Mouse (Mus musculus) liver, embryonic 13.5 days (tissue): Measurements from ENCODE around the gene Gin1. TPM values are rescaled to one million over a fixed set of nuclear protein-coding genes. Genes with fewer than 3 reads are reported as not detected.

Source experiments
- ATAC-seq: fragments of 200-750 bp; cut with Nextera tagmentation; 2 replicates; pipeline ENCODE4 v1.8.0; 2017; ENCODE audit warnings: low read depth, mild to moderate bottlenecking, moderate number of reproducible peaks, moderate library complexity
- DNase-seq: peaks from one replicate; pipeline ENCODE4 v3.0.0; 2022
- H3K27ac ChIP-seq: fragments of 300-500 bp; sonication (generic); 2 replicates; pipeline ENCODE4 v1.5.1; 2015; ENCODE audit warnings: moderate library complexity, mild to moderate bottlenecking, inconsistent platforms
- H3K27me3 ChIP-seq: fragments of 300-500 bp; sonication (generic); 2 replicates; pipeline ENCODE4 v1.6.1; 2015; ENCODE audit warnings: mild to moderate bottlenecking, inconsistent platforms
- H3K36me3 ChIP-seq: fragments of 300-500 bp; sonication (generic); 2 replicates; pipeline ENCODE4 v1.6.1; 2015; ENCODE audit warnings: mild to moderate bottlenecking, inconsistent platforms
- H3K4me1 ChIP-seq: fragments of 300-500 bp; sonication (generic); replicated peaks from 2 replicates; pipeline ENCODE4 v1.6.1; 2015; ENCODE audit warnings: inconsistent platforms
- H3K4me2 ChIP-seq: fragments of 300-500 bp; sonication (generic); 2 replicates; pipeline ENCODE4 v1.6.1; 2015; ENCODE audit warnings: inconsistent platforms, mild to moderate bottlenecking, moderate library complexity
- H3K4me3 ChIP-seq: fragments of 300-500 bp; sonication (generic); replicated peaks from 2 replicates; pipeline ENCODE4 v1.5.1; 2015; ENCODE audit warnings: mild to moderate bottlenecking, inconsistent platforms
- H3K9ac ChIP-seq: fragments of 300-500 bp; sonication (generic); 2 replicates; pipeline ENCODE4 v1.6.1; 2015; ENCODE audit warnings: mild to moderate bottlenecking, inconsistent platforms
- H3K9me3 ChIP-seq: fragments of 300-500 bp; sonication (generic); replicated peaks from 2 replicates; pipeline ENCODE4 v1.6.1; 2016; ENCODE audit warnings: inconsistent platforms
- WGBS: fragments of 180-500 bp; shearing (Covaris S2); methylation state at CpG from one replicate; pipeline ENCODE4 v1.1.7; 2015; ENCODE audit not compliant: insufficient replicate concordance; 5-methylcytosine and 5-hydroxymethylcytosine counted together
- polyA plus RNA-seq: library from polyadenylated mRNA; unstranded; fragments of >200 nt; fragmentation: Nextera tagmentation; extraction: Ambion mirVana; gene quantifications from 2 replicates; pipeline ENCODE4 v1.2.1, GENCODE M21; 2015

Gene Gin1
- polyA plus RNA-seq, 1 experiment from 2014 or later: 13.6 TPM

- ATAC-seq: no peak
- H3K4me1 ChIP-seq: peaks cover 20% of the 10 kb centered on the region
- no peaks in the 10 kb centered on the region for H3K27me3 ChIP-seq
- no peaks in the 10 kb centered on the region for H3K9me3 ChIP-seq
- peaks cover 13% of the 10 kb centered on the region for H3K36me3 ChIP-seq
- no peak overlapping the region for H3K4me3 ChIP-seq
- WGBS: 77% methylated on average over 2 of the region's 2 CpGs
- no peak for DNase-seq
- H3K27ac ChIP-seq: no peak overlapping the region
- no peak overlapping the region for H3K4me2 ChIP-seq
- H3K9ac ChIP-seq: no peak overlapping the region
Measured at GRCm38 (mm10) chr1:97788490-97788889, 18.5 kb downstream of the Gin1 start.

- H3K4me3 ChIP-seq: no peak overlapping the region
- H3K4me1 ChIP-seq: 0 out of 2 replicates have a peak, but pooled peaks cover 2% of the 10 kb centered on the region
- no peaks in the 10 kb centered on the region for H3K9me3 ChIP-seq
- 73% methylated on average over 3 of the region's 3 CpGs for WGBS
- H3K27ac ChIP-seq: no peak overlapping the region
- H3K9ac ChIP-seq: no peak overlapping the region
- no peak overlapping the region for H3K4me2 ChIP-seq
- ATAC-seq (no peak), DNase-seq (no peak)
- H3K36me3 ChIP-seq: 0 out of 2 replicates have a peak, but pooled peaks cover 3% of the 10 kb centered on the region
- H3K27me3 ChIP-seq: no peaks in the 10 kb centered on the region
Measured at GRCm38 (mm10) chr1:97794110-97794509, 24.1 kb downstream of the Gin1 start.

GRCm38 (mm10) chr1:97795936-97796335 lies 26.0 kb downstream of the Gin1 start:
- no peak for ATAC-seq
- WGBS: 70% methylated on average over 9 of the region's 9 CpGs

GRCm38 (mm10) chr1:97802207-97802902 lies 32.4 kb downstream of the Gin1 start:
- H3K9me3 ChIP-seq: no peaks in the 10 kb centered on the region
- ATAC-seq: no peak
- no peak overlapping the region for H3K27ac ChIP-seq
- H3K9ac ChIP-seq: no peak overlapping the region
- no peak overlapping the region for H3K4me3 ChIP-seq
- H3K4me2 ChIP-seq: no peak overlapping the region
- no peaks in the 10 kb centered on the region for H3K36me3 ChIP-seq
- DNase-seq: no peak
- 26% methylated on average over 4 of the region's 4 CpGs for WGBS
- no peaks in the 10 kb centered on the region for H3K27me3 ChIP-seq
- no peaks in the 10 kb centered on the region for H3K4me1 ChIP-seq

More at GRCm38 (mm10) chr1:97795936-97796335, 26.0 kb downstream of the Gin1 start:
- Histone ChIP-seq H3K4me1 (no peaks in the 10 kb centered on the region), H3K4me3 (no peak overlapping the region), H3K27ac (no peak overlapping the region), H3K9me3 (no peaks in the 10 kb centered on the region), H3K4me2 (no peak overlapping the region), H3K9ac (no peak overlapping the region), H3K27me3 (no peaks in the 10 kb centered on the region), H3K36me3 (0 out of 2 replicates have a peak, but pooled peaks cover 3% of the 10 kb centered on the region)
- DNase-seq: no peak

GRCm38 (mm10) chr1:97804520-97804919 lies 34.5 kb downstream of the Gin1 start:
- H3K4me1 ChIP-seq: no peaks in the 10 kb centered on the region
- DNase-seq (no peak), ATAC-seq (no peak)
- H3K27ac ChIP-seq: no peak overlapping the region
- no peaks in the 10 kb centered on the region for H3K36me3 ChIP-seq
- H3K4me2 ChIP-seq: no peak overlapping the region
- H3K4me3 ChIP-seq: no peak overlapping the region
- H3K9me3 ChIP-seq: no peaks in the 10 kb centered on the region
- no peaks in the 10 kb centered on the region for H3K27me3 ChIP-seq
- H3K9ac ChIP-seq: no peak overlapping the region

GRCm38 (mm10) chr1:97809255-97809912 lies 39.4 kb downstream of the Gin1 start:
- ATAC-seq (no peak), DNase-seq (no peak)
- Histone ChIP-seq H3K4me1 (no peaks in the 10 kb centered on the region), H3K9me3 (no peaks in the 10 kb centered on the region), H3K4me2 (no peak overlapping the region), H3K4me3 (no peak overlapping the region), H3K27ac (no peak overlapping the region), H3K36me3 (no peaks in the 10 kb centered on the region), H3K27me3 (no peaks in the 10 kb centered on the region), H3K9ac (no peak overlapping the region)
- WGBS: 30% methylated on average over 2 of the region's 2 CpGs

GRCm38 (mm10) chr1:97821282-97821681 lies 51.3 kb downstream of the Gin1 start:
- Histone ChIP-seq H3K4me3 (no peak overlapping the region), H3K9me3 (no peaks in the 10 kb centered on the region), H3K27ac (no peak overlapping the region), H3K4me2 (no peak overlapping the region), H3K9ac (no peak overlapping the region), H3K27me3 (no peaks in the 10 kb centered on the region), H3K4me1 (no peaks in the 10 kb centered on the region), H3K36me3 (no peaks in the 10 kb centered on the region)
- WGBS: 66% methylated on average over 3 of the region's 3 CpGs
- no peak for DNase-seq
- no peak for ATAC-seq

- Histone ChIP-seq H3K9ac (no peak overlapping the region), H3K4me2 (no peak overlapping the region), H3K36me3 (no peaks in the 10 kb centered on the region), H3K27me3 (no peaks in the 10 kb centered on the region), H3K27ac (no peak overlapping the region), H3K9me3 (no peaks in the 10 kb centered on the region), H3K4me1 (no peaks in the 10 kb centered on the region), H3K4me3 (no peak overlapping the region)
- DNase-seq: no peak
- ATAC-seq: peak; percentile 62
- 49% methylated on average over 5 of the region's 5 CpGs for WGBS
Measured at GRCm38 (mm10) chr1:97822203-97822602, 52.2 kb downstream of the Gin1 start.

GRCm38 (mm10) chr1:97822904-97823303 lies 52.9 kb downstream of the Gin1 start:
- 81% methylated on average over 7 of the region's 7 CpGs for WGBS
- Histone ChIP-seq H3K4me1 (no peaks in the 10 kb centered on the region), H3K4me3 (no peak overlapping the region), H3K4me2 (no peak overlapping the region), H3K27me3 (no peaks in the 10 kb centered on the region), H3K9me3 (no peaks in the 10 kb centered on the region), H3K27ac (no peak overlapping the region), H3K9ac (no peak overlapping the region), H3K36me3 (no peaks in the 10 kb centered on the region)
- DNase-seq (no peak), ATAC-seq (no peak)

- H3K4me2 ChIP-seq: no peak overlapping the region
- H3K9me3 ChIP-seq: no peaks in the 10 kb centered on the region
- 74% methylated on average over 2 of the region's 2 CpGs for WGBS
- no peak overlapping the region for H3K9ac ChIP-seq
- DNase-seq (no peak), ATAC-seq (no peak)
- no peak overlapping the region for H3K27ac ChIP-seq
- no peaks in the 10 kb centered on the region for H3K36me3 ChIP-seq
- H3K4me1 ChIP-seq: no peaks in the 10 kb centered on the region
- no peaks in the 10 kb centered on the region for H3K27me3 ChIP-seq
- no peak overlapping the region for H3K4me3 ChIP-seq
Measured at GRCm38 (mm10) chr1:97827566-97827965, 57.6 kb downstream of the Gin1 start.

GRCm38 (mm10) chr1:97828087-97828486 lies 58.1 kb downstream of the Gin1 start:
- Histone ChIP-seq H3K9me3 (no peaks in the 10 kb centered on the region), H3K4me3 (no peak overlapping the region), H3K27ac (no peak overlapping the region), H3K9ac (no peak overlapping the region), H3K4me2 (no peak overlapping the region), H3K4me1 (no peaks in the 10 kb centered on the region), H3K27me3 (no peaks in the 10 kb centered on the region), H3K36me3 (no peaks in the 10 kb centered on the region)
- no peak for DNase-seq
- ATAC-seq: no peak
- WGBS: 85% methylated on average over 5 of the region's 5 CpGs
